Mouse (Mus musculus): ENCODE data around the gene Gm10717.
"Not testable (repeated sequence)": the region's sequence is repeated elsewhere in the genome, so short reads cannot be mapped to it uniquely, and the experiment has no call there.

The Gm10717 gene

GRCm38 (mm10) chr9:3023985-3024648, 1.1 kb upstream of the Gm10717 start:
- DNase-seq (ENCODE audit: low read depth, low spot score), result not testable (repeated sequence)

- DNase-seq (ENCODE audit: low read depth, low spot score), result not testable (repeated sequence)
These were observed 436 bp downstream of the Gm10717 start for GRCm38 (mm10) chr9:3025653-3026052.

GRCm38 (mm10) chr9:3026136-3026535, 919 bp downstream of the Gm10717 start:
- not testable (repeated sequence) for DNase-seq (ENCODE audit: low read depth, low spot score)

- not testable (repeated sequence) for DNase-seq (ENCODE audit: low read depth, low spot score)
These were observed 1.5 kb downstream of the Gm10717 start for GRCm38 (mm10) chr9:3026741-3027140.

GRCm38 (mm10) chr9:3027200-3027599, 2.0 kb downstream of the Gm10717 start:
- DNase-seq (ENCODE audit: low read depth, low spot score), result peak; percentile 67

GRCm38 (mm10) chr9:3029276-3030000, 4.2 kb downstream of the Gm10717 start:
- DNase-seq (ENCODE audit: low read depth, low spot score), result not testable (repeated sequence)

- peak; percentile 91 for DNase-seq (ENCODE audit: low read depth, low spot score)
These were observed 5.6 kb downstream of the Gm10717 start for GRCm38 (mm10) chr9:3030677-3031318.

- DNase-seq (ENCODE audit: low read depth, low spot score), result not testable (repeated sequence)
These were observed 9.1 kb downstream of the Gm10717 start, which contains the start of gene Gm17535 for GRCm38 (mm10) chr9:3034299-3034698. Gm17535 (plus strand) TSS chr9:3034599.

GRCm38 (mm10) chr9:3036577-3036976, 11.4 kb downstream of the Gm10717 start, which contains the start of gene Gm10715:
Gm10715 (plus strand) TSS chr9:3036877.
- not testable (repeated sequence) for DNase-seq (ENCODE audit: low read depth, low spot score)

- peak; percentile 18 for DNase-seq (ENCODE audit: low read depth, low spot score)
These were observed 12.9 kb downstream of the Gm10717 start for GRCm38 (mm10) chr9:3038161-3038560.

All from 3T3-L1 (cell line).